Mouse (Mus musculus) adipocyte (in vitro differentiated cells): ENCODE measurements around the gene BC035044.
"Not testable (repeated sequence)": the region's sequence is repeated elsewhere in the genome, so short reads cannot be mapped to it uniquely, and the experiment has no call there.

ENCODE experiments used
- DNase-seq: peaks from one replicate; pipeline ENCODE4 v3.0.0-alpha.2; 2016; ENCODE audit warnings: low spot score

BC035044 gene

GRCm38 (mm10) chr6:128833046-128833445 is 57.9 kb downstream of the BC035044 start:
- DNase-seq: no peak

GRCm38 (mm10) chr6:128829837-128830236 is 61.1 kb downstream of the BC035044 start:
- no peak for DNase-seq

- no peak for DNase-seq
Measured at GRCm38 (mm10) chr6:128826781-128827180, 64.1 kb downstream of the BC035044 start.

- DNase-seq: no peak
Measured at GRCm38 (mm10) chr6:128826132-128826531, 64.8 kb downstream of the BC035044 start, which contains the start of the genes Gm44511 and Klrb1b. Gene Gm44511, minus strand, starts transcription at chr6:128826315. Gene Klrb1b, minus strand, starts transcription at chr6:128826331.

- no peak for DNase-seq
Measured at GRCm38 (mm10) chr6:128818083-128818802, 72.7 kb downstream of the BC035044 start.

GRCm38 (mm10) chr6:128808532-128808931 is 82.4 kb downstream of the BC035044 start:
- DNase-seq: no peak

- no peak for DNase-seq
Measured at GRCm38 (mm10) chr6:128807021-128807420, 83.9 kb downstream of the BC035044 start.

GRCm38 (mm10) chr6:128804823-128805640 is 85.9 kb downstream of the BC035044 start:
- not testable (repeated sequence) for DNase-seq

- DNase-seq: peak; percentile 82
Measured at GRCm38 (mm10) chr6:128802999-128803857, 87.7 kb downstream of the BC035044 start.

- DNase-seq: no peak
Measured at GRCm38 (mm10) chr6:128802557-128802956, 88.4 kb downstream of the BC035044 start.

- not testable (repeated sequence) for DNase-seq
Measured at GRCm38 (mm10) chr6:128800696-128801095, 90.2 kb downstream of the BC035044 start.

- DNase-seq: no peak
Measured at GRCm38 (mm10) chr6:128799896-128800270, 91.0 kb downstream of the BC035044 start.

GRCm38 (mm10) chr6:128799144-128799895 is 91.6 kb downstream of the BC035044 start:
- peak; percentile 64 for DNase-seq
